Mouse (Mus musculus): ENCODE measurements around the gene Ctdsp2. TPM values are rescaled to one million over a fixed set of nuclear protein-coding genes. Genes with fewer than 3 reads are reported as not detected.
A peak's percentile ranks its signal among the peaks of the same experiment; 100 is the strongest.

Gene Ctdsp2
- polyA plus RNA-seq, 1 experiment: 179 TPM

DNA sequence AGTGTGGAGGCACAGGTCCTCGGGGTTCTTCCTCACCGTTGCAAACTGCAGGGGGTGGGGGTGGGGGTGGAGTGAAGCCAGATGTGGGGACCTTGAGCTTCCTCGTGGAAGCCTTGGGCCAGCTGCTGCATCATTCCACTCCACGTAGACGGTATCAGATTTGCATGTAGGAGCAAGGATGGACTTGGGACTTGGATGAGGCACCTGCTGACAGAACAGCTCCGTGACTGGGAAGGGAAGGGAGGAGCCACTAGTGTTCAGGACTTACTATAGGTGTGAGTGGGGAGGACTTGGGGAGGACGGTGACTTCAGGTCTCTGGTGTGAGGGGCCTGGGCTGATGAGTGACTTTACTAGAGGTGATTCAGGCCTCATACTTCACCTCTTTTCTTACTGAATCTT, 5.5 kb upstream of the Ctdsp2 start:
- 64% methylated on average over 7 of the region's 7 CpGs for WGBS
- H3K27ac ChIP-seq (ENCODE audit: control insufficient read depth, insufficient read depth, low read length): no peak overlapping the region
- H3K4me3 ChIP-seq (ENCODE audit: control insufficient read depth, insufficient read depth, low read length): no peak overlapping the region

DNA sequence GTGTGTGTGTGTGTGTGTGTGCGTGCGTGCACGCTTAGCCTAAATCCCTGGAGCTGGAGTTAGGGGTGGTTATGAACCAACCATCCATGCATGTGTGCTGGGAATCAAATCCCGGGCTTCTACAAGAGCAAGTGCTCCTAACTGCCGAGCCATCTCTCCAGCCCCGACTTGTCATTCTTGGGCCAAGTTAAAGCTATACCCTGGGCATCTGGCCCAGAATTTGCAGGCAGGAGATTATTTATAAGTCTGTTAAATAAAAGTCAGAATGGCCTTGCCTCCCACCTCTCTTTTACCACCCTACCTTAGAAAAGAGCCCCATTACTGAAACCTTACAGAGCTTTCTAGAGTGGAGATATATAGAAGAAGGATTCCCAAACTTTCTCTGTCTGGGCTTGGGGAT, 2.8 kb upstream of the Ctdsp2 start:
- TF ChIP-seq CTCF (IDR thresholded peaks at IDR 0.05; ENCODE audit: borderline replicate concordance, control insufficient read depth, extremely low read depth, insufficient read depth, low read length, poor library complexity) (no peak), POLR2A (IDR thresholded peaks at IDR 0.05; ENCODE audit: control insufficient read depth, extremely low read depth, insufficient read depth, low read length, poor library complexity) (no peak)
- 97% methylated on average over 6 of the region's 6 CpGs for WGBS
- Histone ChIP-seq H3K4me3 (ENCODE audit: control insufficient read depth, insufficient read depth, low read length) (no peak overlapping the region), H3K27ac (ENCODE audit: control insufficient read depth, insufficient read depth, low read length) (no peak overlapping the region), H3K4me1 (replicated peaks; ENCODE audit: control insufficient read depth, insufficient read depth, low read length) (peaks cover 14% of the 10 kb centered on the region), H3K27me3 (ENCODE audit: control insufficient read depth, insufficient read depth, low read length) (no peaks in the 10 kb centered on the region), H3K36me3 (ENCODE audit: control insufficient read depth, insufficient read depth, low read length) (no peaks in the 10 kb centered on the region)
- DNase-seq: no peak

More for the DNA sequence above, 5.5 kb upstream of the Ctdsp2 start:
- H3K27me3 ChIP-seq (ENCODE audit: control insufficient read depth, insufficient read depth, low read length): no peaks in the 10 kb centered on the region
- TF ChIP-seq POLR2A (IDR thresholded peaks at IDR 0.05; ENCODE audit: control insufficient read depth, extremely low read depth, insufficient read depth, low read length, poor library complexity) (no peak), CTCF (IDR thresholded peaks at IDR 0.05; ENCODE audit: borderline replicate concordance, control insufficient read depth, extremely low read depth, insufficient read depth, low read length, poor library complexity) (no peak)
- no peaks in the 10 kb centered on the region for H3K36me3 ChIP-seq (ENCODE audit: control insufficient read depth, insufficient read depth, low read length)
- no peak for DNase-seq
- peaks cover 2% of the 10 kb centered on the region for H3K4me1 ChIP-seq (replicated peaks; ENCODE audit: control insufficient read depth, insufficient read depth, low read length)

- Histone ChIP-seq H3K4me1 (replicated peaks; ENCODE audit: control insufficient read depth, insufficient read depth, low read length) (peaks cover 25% of the 10 kb centered on the region), H3K4me3 (ENCODE audit: control insufficient read depth, insufficient read depth, low read length) (no peak overlapping the region), H3K27ac (ENCODE audit: control insufficient read depth, insufficient read depth, low read length) (no peak overlapping the region), H3K27me3 (ENCODE audit: control insufficient read depth, insufficient read depth, low read length) (no peaks in the 10 kb centered on the region), H3K36me3 (ENCODE audit: control insufficient read depth, insufficient read depth, low read length) (no peaks in the 10 kb centered on the region)
- no peak for TF ChIP-seq CTCF (IDR thresholded peaks at IDR 0.05; ENCODE audit: borderline replicate concordance, control insufficient read depth, extremely low read depth, insufficient read depth, low read length, poor library complexity)
- TF ChIP-seq POLR2A (IDR thresholded peaks at IDR 0.05; ENCODE audit: control insufficient read depth, extremely low read depth, insufficient read depth, low read length, poor library complexity): no peak
- DNase-seq: no peak
- WGBS: 92% methylated on average over 4 of the region's 4 CpGs
These were observed 1.4 kb upstream of the Ctdsp2 start for GRCm38 (mm10) chr10:126977076-126977475.

DNA sequence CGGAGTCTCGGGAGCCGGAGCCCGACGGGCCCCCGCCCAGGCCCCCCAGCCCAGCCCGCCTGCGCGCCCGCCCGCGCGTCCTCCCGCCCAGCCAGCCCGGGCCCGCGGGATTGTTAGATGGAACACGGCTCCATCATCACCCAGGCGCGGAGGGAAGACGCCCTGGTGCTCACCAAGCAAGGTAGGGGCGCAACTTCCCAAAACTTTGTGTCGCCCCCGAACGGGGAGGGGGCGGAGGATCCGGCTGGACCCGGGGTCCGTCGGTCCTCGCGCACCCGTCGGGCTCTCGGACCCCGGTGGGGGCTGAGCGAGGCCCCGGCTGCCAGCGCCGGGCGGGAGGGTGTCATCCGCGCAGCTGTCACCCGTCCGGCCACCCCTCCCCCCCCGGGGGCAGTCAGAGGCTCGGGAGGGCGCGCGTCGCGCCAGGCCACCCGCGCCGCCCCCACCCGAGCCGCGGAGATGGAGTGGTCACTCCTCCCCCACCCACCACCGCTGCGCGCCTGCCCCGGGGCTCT, 661 bp downstream of the Ctdsp2 start:
- H3K4me3 ChIP-seq (ENCODE audit: control insufficient read depth, insufficient read depth, low read length): peak overlapping the region; percentile 81
- H3K36me3 ChIP-seq (ENCODE audit: control insufficient read depth, insufficient read depth, low read length): no peaks in the 10 kb centered on the region
- no peaks in the 10 kb centered on the region for H3K27me3 ChIP-seq (ENCODE audit: control insufficient read depth, insufficient read depth, low read length)
- DNase-seq: peak; percentile 55
- no peak overlapping the region for H3K27ac ChIP-seq (ENCODE audit: control insufficient read depth, insufficient read depth, low read length)
- WGBS: 1% methylated on average over 49 of the region's 62 CpGs
- TF ChIP-seq CTCF (IDR thresholded peaks at IDR 0.05; ENCODE audit: borderline replicate concordance, control insufficient read depth, extremely low read depth, insufficient read depth, low read length, poor library complexity) (no peak), POLR2A (IDR thresholded peaks at IDR 0.05; ENCODE audit: control insufficient read depth, extremely low read depth, insufficient read depth, low read length, poor library complexity) (no peak)
- H3K4me1 ChIP-seq (replicated peaks; ENCODE audit: control insufficient read depth, insufficient read depth, low read length): peaks cover 44% of the 10 kb centered on the region

DNA sequence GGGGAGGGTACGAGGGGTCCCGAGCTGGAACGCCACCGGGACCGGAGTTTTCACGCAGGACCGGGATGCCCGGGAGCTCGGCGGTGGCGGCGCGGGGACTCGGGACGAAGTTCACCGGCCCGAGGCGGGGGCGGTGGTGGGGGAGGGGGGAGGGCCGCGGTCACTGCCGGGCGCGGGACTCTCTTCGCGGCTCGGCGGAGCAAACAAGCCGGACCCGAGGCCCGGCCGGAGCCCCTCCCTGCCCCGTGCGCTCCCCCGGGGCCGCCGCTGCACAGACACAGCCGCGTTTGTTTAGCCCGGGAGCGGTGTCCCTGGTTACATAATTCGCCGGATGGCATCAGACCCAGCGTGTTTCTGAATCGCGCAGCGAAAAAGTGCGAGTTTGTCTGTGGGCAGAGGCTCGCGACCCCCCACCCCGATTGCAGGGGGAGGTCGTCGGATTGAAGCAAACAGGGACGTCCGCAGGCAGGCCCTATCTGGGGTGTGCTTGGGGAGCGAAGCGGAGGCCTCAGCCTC, 1.2 kb downstream of the Ctdsp2 start:
- peak overlapping the region; percentile 81 for H3K4me3 ChIP-seq (ENCODE audit: control insufficient read depth, insufficient read depth, low read length)
- peak; percentile 46 for DNase-seq
- H3K4me1 ChIP-seq (replicated peaks; ENCODE audit: control insufficient read depth, insufficient read depth, low read length): peaks cover 49% of the 10 kb centered on the region
- H3K36me3 ChIP-seq (ENCODE audit: control insufficient read depth, insufficient read depth, low read length): no peaks in the 10 kb centered on the region
- WGBS: under 1% methylated on average over 57 of the region's 57 CpGs
- no peak overlapping the region for H3K27ac ChIP-seq (ENCODE audit: control insufficient read depth, insufficient read depth, low read length)
- no peaks in the 10 kb centered on the region for H3K27me3 ChIP-seq (ENCODE audit: control insufficient read depth, insufficient read depth, low read length)
- TF ChIP-seq CTCF (IDR thresholded peaks at IDR 0.05; ENCODE audit: borderline replicate concordance, control insufficient read depth, extremely low read depth, insufficient read depth, low read length, poor library complexity) (no peak), POLR2A (IDR thresholded peaks at IDR 0.05; ENCODE audit: control insufficient read depth, extremely low read depth, insufficient read depth, low read length, poor library complexity) (no peak)

- Histone ChIP-seq H3K36me3 (ENCODE audit: control insufficient read depth, insufficient read depth, low read length) (no peaks in the 10 kb centered on the region), H3K27me3 (ENCODE audit: control insufficient read depth, insufficient read depth, low read length) (no peaks in the 10 kb centered on the region), H3K4me1 (replicated peaks; ENCODE audit: control insufficient read depth, insufficient read depth, low read length) (peaks cover 55% of the 10 kb centered on the region), H3K4me3 (ENCODE audit: control insufficient read depth, insufficient read depth, low read length) (peak overlapping the region; percentile 81), H3K27ac (ENCODE audit: control insufficient read depth, insufficient read depth, low read length) (no peak overlapping the region)
- DNase-seq: peak; percentile 23
- WGBS: 26% methylated on average over 16 of the region's 16 CpGs
- no peak for TF ChIP-seq POLR2A (IDR thresholded peaks at IDR 0.05; ENCODE audit: control insufficient read depth, extremely low read depth, insufficient read depth, low read length, poor library complexity)
- TF ChIP-seq CTCF (IDR thresholded peaks at IDR 0.05; ENCODE audit: borderline replicate concordance, control insufficient read depth, extremely low read depth, insufficient read depth, low read length, poor library complexity): no peak
These were observed 1.9 kb downstream of the Ctdsp2 start for GRCm38 (mm10) chr10:126980221-126980932.

Measured in thymus, adult 2 months (tissue).